Mouse (Mus musculus): ENCODE data around the gene Golga7b. TPM values are rescaled to one million over a fixed set of nuclear protein-coding genes. Genes with fewer than 3 reads are reported as not detected.

Golga7b gene
- polyA plus RNA-seq, 1 experiment: not detected

GRCm38 (mm10) chr19:42293216-42293615 is 45.8 kb downstream of the Golga7b start:
- Histone ChIP-seq H3K4me1 (ENCODE audit: control insufficient read depth, insufficient read depth, insufficient read length) (no peaks in the 10 kb centered on the region; the same call in 1 of the 2 replicates), H3K27ac (ENCODE audit: insufficient read depth, low read length) (no peak overlapping the region), H3K36me3 (ENCODE audit: control insufficient read depth, insufficient read depth, low read length) (no peaks in the 10 kb centered on the region), H3K27me3 (ENCODE audit: control insufficient read depth, insufficient read depth, low read length) (no peaks in the 10 kb centered on the region; the same call in 1 of the 2 replicates), H3K4me3 (ENCODE audit: extremely low read depth, insufficient read depth, insufficient read length) (no peak overlapping the region)
- TF ChIP-seq POLR2A (IDR thresholded peaks at IDR 0.05; ENCODE audit: low read depth, low read length) (no peak), CTCF (IDR thresholded peaks at IDR 0.05; ENCODE audit: extremely low read depth, insufficient read depth, insufficient read length, insufficient replicate concordance) (no peak)
- DNase-seq (ENCODE audit: low read depth in 1 of 2, low spot score in 2 of 2): no peak
- WGBS: 93% methylated on average over 6 of the region's 6 CpGs

- DNase-seq (ENCODE audit: low read depth in 1 of 2, low spot score in 2 of 2): no peak
- no peaks in the 10 kb centered on the region for H3K27me3 ChIP-seq (ENCODE audit: control insufficient read depth, insufficient read depth, low read length)
- TF ChIP-seq CTCF (IDR thresholded peaks at IDR 0.05; ENCODE audit: extremely low read depth, insufficient read depth, insufficient read length, insufficient replicate concordance) (no peak), POLR2A (IDR thresholded peaks at IDR 0.05; ENCODE audit: low read depth, low read length) (no peak)
Observed at GRCm38 (mm10) chr19:42303210-42303813, 55.9 kb downstream of the Golga7b start.

GRCm38 (mm10) chr19:42304506-42304905 is 57.1 kb downstream of the Golga7b start:
- H3K4me1 ChIP-seq (ENCODE audit: control insufficient read depth, insufficient read depth, insufficient read length): no peaks in the 10 kb centered on the region; the same call in 1 of the 2 replicates
- TF ChIP-seq CTCF (IDR thresholded peaks at IDR 0.05; ENCODE audit: extremely low read depth, insufficient read depth, insufficient read length, insufficient replicate concordance): no peak
- no peak for TF ChIP-seq POLR2A (IDR thresholded peaks at IDR 0.05; ENCODE audit: low read depth, low read length)
- H3K4me3 ChIP-seq (ENCODE audit: extremely low read depth, insufficient read depth, insufficient read length): no peak overlapping the region
- H3K27ac ChIP-seq (ENCODE audit: insufficient read depth, low read length): no peak overlapping the region
- 96% methylated on average over 13 of the region's 13 CpGs for WGBS
- no peaks in the 10 kb centered on the region for H3K36me3 ChIP-seq (ENCODE audit: control insufficient read depth, insufficient read depth, low read length)
- no peaks in the 10 kb centered on the region for H3K27me3 ChIP-seq (ENCODE audit: control insufficient read depth, insufficient read depth, low read length)
- no peak for DNase-seq (ENCODE audit: low read depth in 1 of 2, low spot score in 2 of 2)

More at GRCm38 (mm10) chr19:42303210-42303813, 55.9 kb downstream of the Golga7b start:
- 84% methylated on average over 12 of the region's 12 CpGs for WGBS
- Histone ChIP-seq H3K4me1 (ENCODE audit: control insufficient read depth, insufficient read depth, insufficient read length) (no peaks in the 10 kb centered on the region; the same call in 1 of the 2 replicates), H3K36me3 (ENCODE audit: control insufficient read depth, insufficient read depth, low read length) (no peaks in the 10 kb centered on the region), H3K4me3 (ENCODE audit: extremely low read depth, insufficient read depth, insufficient read length) (no peak overlapping the region), H3K27ac (ENCODE audit: insufficient read depth, low read length) (no peak overlapping the region)

GRCm38 (mm10) chr19:42305746-42306145 is 58.4 kb downstream of the Golga7b start:
- no peaks in the 10 kb centered on the region; the same call in 1 of the 2 replicates for H3K4me1 ChIP-seq (ENCODE audit: control insufficient read depth, insufficient read depth, insufficient read length)
- no peaks in the 10 kb centered on the region for H3K27me3 ChIP-seq (ENCODE audit: control insufficient read depth, insufficient read depth, low read length)
- TF ChIP-seq CTCF (IDR thresholded peaks at IDR 0.05; ENCODE audit: extremely low read depth, insufficient read depth, insufficient read length, insufficient replicate concordance) (no peak), POLR2A (IDR thresholded peaks at IDR 0.05; ENCODE audit: low read depth, low read length) (no peak)
- no peaks in the 10 kb centered on the region for H3K36me3 ChIP-seq (ENCODE audit: control insufficient read depth, insufficient read depth, low read length)
- DNase-seq (ENCODE audit: low read depth in 1 of 2, low spot score in 2 of 2): no peak
- H3K27ac ChIP-seq (ENCODE audit: insufficient read depth, low read length): no peak overlapping the region
- no peak overlapping the region for H3K4me3 ChIP-seq (ENCODE audit: extremely low read depth, insufficient read depth, insufficient read length)
- 30% methylated on average over 8 of the region's 8 CpGs for WGBS

- DNase-seq (ENCODE audit: low read depth in 1 of 2, low spot score in 2 of 2): peak in 1 of 2 experiments; percentile 17
- no peak overlapping the region for H3K27ac ChIP-seq (ENCODE audit: insufficient read depth, low read length)
Observed at GRCm38 (mm10) chr19:42306202-42306601, 58.8 kb downstream of the Golga7b start.

GRCm38 (mm10) chr19:42307019-42307418 is 59.6 kb downstream of the Golga7b start:
- no peaks in the 10 kb centered on the region; the same call in 1 of the 2 replicates for H3K4me1 ChIP-seq (ENCODE audit: control insufficient read depth, insufficient read depth, insufficient read length)
- H3K4me3 ChIP-seq (ENCODE audit: extremely low read depth, insufficient read depth, insufficient read length): no peak overlapping the region
- H3K36me3 ChIP-seq (ENCODE audit: control insufficient read depth, insufficient read depth, low read length): no peaks in the 10 kb centered on the region
- no peak for DNase-seq (ENCODE audit: low read depth in 1 of 2, low spot score in 2 of 2)
- H3K27ac ChIP-seq (ENCODE audit: insufficient read depth, low read length): no peak overlapping the region
- TF ChIP-seq CTCF (IDR thresholded peaks at IDR 0.05; ENCODE audit: extremely low read depth, insufficient read depth, insufficient read length, insufficient replicate concordance) (no peak), POLR2A (IDR thresholded peaks at IDR 0.05; ENCODE audit: low read depth, low read length) (no peak)
- 18% methylated on average over 8 of the region's 8 CpGs for WGBS
- no peaks in the 10 kb centered on the region for H3K27me3 ChIP-seq (ENCODE audit: control insufficient read depth, insufficient read depth, low read length)

More at GRCm38 (mm10) chr19:42306202-42306601, 58.8 kb downstream of the Golga7b start:
- WGBS: 9% methylated on average over 7 of the region's 7 CpGs
- H3K36me3 ChIP-seq (ENCODE audit: control insufficient read depth, insufficient read depth, low read length): no peaks in the 10 kb centered on the region
- H3K27me3 ChIP-seq (ENCODE audit: control insufficient read depth, insufficient read depth, low read length): no peaks in the 10 kb centered on the region
- H3K4me1 ChIP-seq (ENCODE audit: control insufficient read depth, insufficient read depth, insufficient read length): no peaks in the 10 kb centered on the region; the same call in 1 of the 2 replicates
- H3K4me3 ChIP-seq (ENCODE audit: extremely low read depth, insufficient read depth, insufficient read length): no peak overlapping the region
- TF ChIP-seq CTCF (IDR thresholded peaks at IDR 0.05; ENCODE audit: extremely low read depth, insufficient read depth, insufficient read length, insufficient replicate concordance) (no peak), POLR2A (IDR thresholded peaks at IDR 0.05; ENCODE audit: low read depth, low read length) (no peak)

GRCm38 (mm10) chr19:42308931-42309330 is 61.6 kb downstream of the Golga7b start:
- no peak for DNase-seq (ENCODE audit: low read depth in 1 of 2, low spot score in 2 of 2)
- H3K4me3 ChIP-seq (ENCODE audit: extremely low read depth, insufficient read depth, insufficient read length): no peak overlapping the region
- H3K4me1 ChIP-seq (ENCODE audit: control insufficient read depth, insufficient read depth, insufficient read length): no peaks in the 10 kb centered on the region; the same call in 1 of the 2 replicates
- H3K36me3 ChIP-seq (ENCODE audit: control insufficient read depth, insufficient read depth, low read length): no peaks in the 10 kb centered on the region
- no peak for TF ChIP-seq POLR2A (IDR thresholded peaks at IDR 0.05; ENCODE audit: low read depth, low read length)
- WGBS: 25% methylated on average over 12 of the region's 12 CpGs
- no peaks in the 10 kb centered on the region for H3K27me3 ChIP-seq (ENCODE audit: control insufficient read depth, insufficient read depth, low read length)
- H3K27ac ChIP-seq (ENCODE audit: insufficient read depth, low read length): no peak overlapping the region
